Mouse (Mus musculus) olfactory bulb, adult 2 months (tissue): Measurements from ENCODE around the gene Larp4. TPM values are rescaled to one million over a fixed set of nuclear protein-coding genes. Genes with fewer than 3 reads are reported as not detected.

Experiments used
- H3K27ac ChIP-seq: fragments of 200-500 bp; 2 replicates; pipeline ENCODE4 v1.5.1; 2012; ENCODE audit warnings: low read depth, low read length; ENCODE audit not compliant: insufficient read depth
- H3K4me1 ChIP-seq: fragments of 200-500 bp; 2 replicates; pipeline ENCODE4 v1.6.1; 2012; ENCODE audit warnings: low read length; ENCODE audit not compliant: control insufficient read depth, insufficient read depth
- H3K4me3 ChIP-seq: fragments of 200-500 bp; 2 replicates; pipeline ENCODE4 v1.5.1; 2012; ENCODE audit warnings: mild to moderate bottlenecking, low read depth, low read length, moderate library complexity; ENCODE audit not compliant: insufficient read depth
- CTCF ChIP-seq: fragments of 200-500 bp; IDR thresholded peaks from 2 replicates; pipeline ENCODE4 v1.5.1; 2012; ENCODE audit warnings: low read depth, mild to moderate bottlenecking, low read length, moderate library complexity; ENCODE audit not compliant: insufficient read depth
- POLR2A ChIP-seq: fragments of 200-500 bp; IDR thresholded peaks from 2 replicates; pipeline ENCODE4 v1.6.1; 2012; ENCODE audit warnings: mild to moderate bottlenecking, low read depth, low read length, moderate library complexity; ENCODE audit not compliant: insufficient read depth
- WGBS: fragments of 180-500 bp; shearing (Covaris S2); methylation state at CpG from one replicate; pipeline ENCODE4 v1.1.7; 2018; 5-methylcytosine and 5-hydroxymethylcytosine counted together
- polyA plus RNA-seq: library from polyadenylated mRNA; stranded (reverse); fragments of >200 nt; gene quantifications from 2 replicates; pipeline ENCODE4 v1.2.4, GENCODE M21; 2012; ENCODE audit warnings: low replicate concordance; ENCODE audit not compliant: missing spikeins, insufficient read depth, insufficient read length

Gene Larp4
- polyA plus RNA-seq, 1 experiment, result not detected

DNA sequence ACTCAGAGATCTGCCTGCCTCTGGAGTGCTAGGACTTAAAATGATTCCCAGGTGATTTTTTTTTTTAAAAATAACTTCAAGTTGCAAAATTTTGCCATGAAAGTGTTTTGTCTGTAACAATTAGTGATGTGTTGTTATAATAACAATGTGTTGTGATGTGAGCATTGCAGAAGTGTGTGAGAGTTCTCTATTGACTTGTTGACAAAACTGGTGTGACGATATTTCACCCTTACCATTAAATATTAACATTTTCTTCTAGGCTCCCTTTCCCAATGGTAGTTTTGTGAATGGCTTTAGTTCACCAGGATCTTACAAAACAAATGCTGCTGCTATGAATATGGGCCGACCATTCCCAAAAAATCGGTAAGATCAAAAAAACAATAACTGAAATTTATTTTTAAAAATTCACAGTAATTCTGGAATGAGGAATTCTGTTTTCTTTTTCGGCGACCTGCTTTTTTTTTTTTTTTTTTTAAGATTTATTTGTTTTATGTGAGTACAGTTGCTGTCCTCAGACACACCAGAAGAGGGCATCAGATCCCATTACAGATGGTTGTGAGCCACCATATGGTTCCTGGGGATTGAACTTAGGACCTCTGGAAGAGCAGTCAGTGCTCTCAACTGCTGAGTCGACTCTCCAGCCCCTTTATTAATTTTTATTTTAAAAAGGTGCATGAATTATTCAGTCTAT is 27.4 kb downstream of the Larp4 start:
- TF ChIP-seq CTCF, result no peak
- no peak for TF ChIP-seq POLR2A
- H3K4me3 ChIP-seq, result no peak overlapping the region
- 92% methylated on average over 6 of the region's 6 CpGs for WGBS

DNA sequence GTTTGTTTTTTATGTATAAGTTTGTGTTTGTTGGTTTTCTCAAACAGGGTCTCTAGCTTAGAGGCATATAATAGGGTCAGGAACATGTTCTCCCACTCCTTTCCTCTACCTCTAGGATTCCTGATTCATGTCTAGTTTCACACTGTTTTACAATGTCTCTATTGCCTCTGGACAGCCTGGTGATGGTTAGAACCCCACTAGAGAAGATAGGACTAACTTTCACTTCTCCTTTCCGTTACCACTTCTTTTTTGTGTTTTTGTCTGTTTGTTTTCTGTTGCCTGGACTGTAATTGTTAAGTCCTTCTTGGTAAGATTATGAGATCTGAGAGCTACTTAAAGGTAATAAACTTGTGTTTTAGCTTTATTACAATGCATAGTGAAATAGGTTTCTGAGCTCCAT is 29.5 kb downstream of the Larp4 start:
- 94% methylated on average over 1 of the region's 1 CpGs for WGBS
- Histone ChIP-seq H3K4me3 (no peak overlapping the region), H3K27ac (no peak overlapping the region), H3K4me1 (no peaks in the 10 kb centered on the region)
- TF ChIP-seq CTCF (no peak), POLR2A (no peak)

More for the DNA sequence above, 27.4 kb downstream of the Larp4 start:
- Histone ChIP-seq H3K4me1 (no peaks in the 10 kb centered on the region), H3K27ac (no peak overlapping the region)

DNA sequence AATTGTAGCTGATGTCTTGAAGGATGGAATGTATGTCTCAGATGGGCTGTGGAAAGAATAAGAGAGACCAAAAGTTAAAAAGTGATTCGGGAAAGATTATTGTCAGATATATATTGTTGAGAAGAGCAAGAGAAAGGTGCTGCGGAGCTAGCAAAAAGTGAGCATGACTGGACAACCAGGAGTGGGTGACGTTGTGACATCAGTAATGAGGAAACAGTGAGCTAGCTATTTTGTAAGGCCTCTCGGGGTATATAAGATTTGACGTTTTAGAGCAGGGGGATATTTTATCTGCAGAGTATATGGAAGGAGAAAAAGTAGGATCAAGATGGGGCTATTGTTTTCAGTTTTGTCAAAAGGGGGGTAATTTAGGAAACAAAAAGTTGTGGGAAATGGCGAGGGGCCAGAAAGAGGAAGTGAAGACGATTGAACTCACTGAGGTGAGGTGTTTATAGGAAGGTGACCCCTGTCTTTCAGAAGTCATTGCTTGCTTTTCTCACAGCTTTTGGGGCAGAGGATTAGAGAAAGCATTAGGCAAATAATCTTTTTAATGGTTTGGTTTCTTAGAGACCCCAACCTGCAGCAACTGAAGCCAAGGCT is 34.9 kb downstream of the Larp4 start:
- no peak for TF ChIP-seq POLR2A
- TF ChIP-seq CTCF, result no peak
- Histone ChIP-seq H3K4me3 (no peak overlapping the region), H3K4me1 (no peaks in the 10 kb centered on the region), H3K27ac (no peak overlapping the region)
- 83% methylated on average over 7 of the region's 7 CpGs for WGBS

DNA sequence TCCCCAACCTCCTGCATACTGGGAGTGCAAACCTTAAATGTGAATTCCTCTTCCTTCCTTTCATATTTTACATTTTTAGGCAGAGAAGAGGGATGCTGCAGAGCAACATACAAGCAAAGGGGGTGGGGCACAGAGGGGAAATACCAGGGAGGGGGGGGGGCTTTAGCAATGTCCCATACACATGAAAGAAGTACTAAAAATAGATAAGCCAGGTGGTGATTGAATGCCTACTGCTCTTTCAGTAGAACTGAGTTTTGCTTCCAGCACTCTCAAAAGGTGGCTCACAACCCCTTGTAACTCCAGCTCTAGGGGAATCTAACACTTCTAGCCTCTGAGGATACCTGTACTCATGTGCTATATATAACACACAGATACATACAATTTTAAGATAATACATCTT is 36.3 kb downstream of the Larp4 start:
- no peak overlapping the region for H3K27ac ChIP-seq
- TF ChIP-seq CTCF, result no peak
- no peak for TF ChIP-seq POLR2A
- no peak overlapping the region for H3K4me3 ChIP-seq
- H3K4me1 ChIP-seq, result no peaks in the 10 kb centered on the region

DNA sequence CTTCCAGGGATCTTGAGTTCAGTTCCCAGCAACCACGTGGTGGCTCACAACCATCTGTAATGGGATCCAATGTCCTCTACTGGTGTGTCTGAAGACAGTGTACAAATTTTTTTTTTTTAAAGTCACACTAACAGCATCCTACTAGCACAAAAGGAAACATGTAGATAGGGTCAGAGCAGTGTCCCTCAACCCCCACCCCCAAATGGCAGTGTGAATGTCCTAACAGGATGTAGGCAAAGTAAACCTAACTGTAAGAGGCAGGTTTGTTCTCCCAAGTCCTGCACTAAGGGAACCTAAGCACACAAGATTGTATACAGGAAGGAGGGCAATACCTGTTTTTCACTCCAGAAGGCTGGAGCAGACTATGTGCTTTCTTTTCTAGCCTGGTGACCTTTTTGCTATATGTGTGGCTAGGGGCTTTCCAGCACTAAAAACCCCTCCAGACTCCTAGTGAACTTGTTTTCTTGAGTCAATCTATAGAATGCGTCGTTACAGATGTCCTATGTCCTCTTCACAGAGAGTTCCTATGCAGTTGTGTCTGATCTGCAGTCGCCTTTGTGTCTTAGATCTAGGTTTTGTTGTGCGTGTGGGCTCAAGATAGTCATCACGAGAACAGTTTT is 48.5 kb downstream of the Larp4 start:
- no peak for TF ChIP-seq POLR2A
- TF ChIP-seq CTCF, result no peak
- Histone ChIP-seq H3K27ac (no peak overlapping the region), H3K4me1 (no peaks in the 10 kb centered on the region), H3K4me3 (no peak overlapping the region)
- WGBS, result 67% methylated on average over 6 of the region's 6 CpGs

DNA sequence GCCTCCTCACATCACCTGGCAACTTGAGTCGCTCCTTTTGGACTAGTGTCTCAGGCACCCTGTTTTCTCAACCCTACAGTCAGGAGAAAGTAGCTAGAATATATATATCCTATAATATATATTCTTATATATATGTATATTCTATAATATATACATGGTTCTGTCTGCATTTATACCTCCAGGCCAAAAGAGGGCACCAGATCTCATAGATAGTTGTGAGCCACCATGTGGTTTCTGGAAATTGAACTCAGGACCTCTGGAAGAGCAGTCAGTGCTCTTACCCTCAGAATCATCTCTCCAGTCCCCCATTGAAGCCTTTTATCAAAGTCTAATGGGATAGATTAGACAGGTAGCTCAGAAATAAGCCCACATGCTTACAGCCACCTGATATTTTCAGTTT is 51.3 kb downstream of the Larp4 start:
- H3K27ac ChIP-seq, result no peak overlapping the region
- WGBS, result 93% methylated on average over 1 of the region's 1 CpGs
- no peak for TF ChIP-seq CTCF
- TF ChIP-seq POLR2A, result no peak
- no peak overlapping the region for H3K4me3 ChIP-seq
- H3K4me1 ChIP-seq, result no peaks in the 10 kb centered on the region

DNA sequence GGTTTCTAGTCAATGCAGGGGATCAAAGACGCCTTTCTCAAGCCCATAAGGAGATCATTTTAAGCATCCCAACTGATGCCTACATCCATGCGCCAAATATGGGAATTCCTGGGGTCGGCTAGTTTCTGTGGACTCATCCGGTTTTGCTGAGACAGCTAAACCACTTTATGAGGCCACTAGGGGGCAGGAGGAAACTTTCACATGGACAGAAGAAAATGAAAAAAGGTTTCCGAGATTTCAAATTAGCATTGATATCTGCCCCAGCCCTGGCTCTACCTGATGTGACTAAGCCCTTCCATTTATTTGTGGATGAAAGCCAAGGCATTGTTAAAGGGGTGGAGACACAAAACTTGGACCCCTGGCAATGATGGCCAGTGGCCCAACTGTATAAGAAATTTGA is 53.1 kb downstream of the Larp4 start:
- TF ChIP-seq CTCF (no peak), POLR2A (no peak)
- Histone ChIP-seq H3K4me3 (no peak overlapping the region), H3K4me1 (no peaks in the 10 kb centered on the region), H3K27ac (no peak overlapping the region)
- WGBS, result 13% methylated on average over 5 of the region's 5 CpGs

DNA sequence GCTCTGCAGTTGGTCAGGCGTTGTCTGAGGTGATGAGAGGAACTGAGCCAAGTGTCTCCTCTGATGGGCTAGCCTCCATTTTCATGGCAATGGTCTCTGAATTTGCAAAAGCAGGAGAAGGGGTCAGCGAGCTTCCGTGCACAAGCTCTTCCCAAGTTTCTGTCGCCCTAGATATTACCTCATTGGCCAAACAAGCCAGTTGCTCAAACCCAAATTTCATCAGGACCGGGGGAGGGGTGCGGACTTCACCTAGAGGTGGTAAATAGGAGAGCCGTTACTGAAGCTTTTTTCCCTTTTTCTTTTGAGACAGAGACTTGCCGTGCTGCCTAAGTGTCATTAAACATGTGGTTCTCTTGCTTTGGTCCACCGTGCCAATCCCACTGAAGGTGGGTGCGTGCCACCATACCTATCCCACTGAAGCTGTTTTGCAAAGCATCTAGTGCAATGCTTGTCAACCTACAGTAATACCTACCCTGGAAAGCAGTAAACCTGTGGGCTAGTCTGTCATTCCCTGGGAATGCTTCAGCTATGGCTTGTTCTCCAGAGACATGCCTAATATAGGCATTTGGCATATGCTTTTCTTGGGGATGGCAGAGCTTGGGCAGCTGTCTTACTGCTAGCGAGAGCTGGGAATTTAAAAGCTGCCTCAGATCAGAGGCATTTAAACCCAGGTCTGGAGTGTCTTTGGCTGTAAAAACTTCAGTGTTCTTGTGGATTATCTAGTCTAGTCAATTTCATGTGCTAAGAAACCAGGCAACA is 55.4 kb downstream of the Larp4 start:
- 88% methylated on average over 11 of the region's 11 CpGs for WGBS
- H3K4me1 ChIP-seq, result no peaks in the 10 kb centered on the region
- H3K4me3 ChIP-seq, result no peak overlapping the region
- no peak overlapping the region for H3K27ac ChIP-seq
- no peak for TF ChIP-seq CTCF
- TF ChIP-seq POLR2A, result no peak

DNA sequence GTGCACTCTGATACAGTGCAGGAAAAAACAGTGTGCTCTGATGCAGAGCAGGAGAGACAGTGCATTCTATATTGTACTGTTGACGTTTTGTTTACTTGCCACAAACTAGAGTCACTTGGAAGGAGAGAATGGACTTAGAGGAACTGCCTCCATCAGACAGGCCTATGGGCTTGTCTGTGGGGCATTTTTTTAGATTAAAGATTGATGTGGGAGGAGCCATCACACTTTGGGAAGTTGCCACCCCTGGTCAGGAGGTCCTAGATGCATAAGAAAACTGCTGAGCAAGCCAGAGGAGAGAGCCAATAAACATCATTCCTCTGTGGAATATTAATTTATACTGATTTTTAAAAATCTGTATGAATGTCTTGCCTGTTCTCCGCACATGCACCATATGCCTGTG is 58.3 kb downstream of the Larp4 start:
- 88% methylated on average over 2 of the region's 2 CpGs for WGBS
- Histone ChIP-seq H3K4me1 (no peaks in the 10 kb centered on the region), H3K27ac (no peak overlapping the region), H3K4me3 (no peak overlapping the region)
- TF ChIP-seq POLR2A, result no peak
- TF ChIP-seq CTCF, result no peak
